Mouse (Mus musculus) urinary bladder, postnatal 25 days (tissue): ENCODE data around the gene BC024978.

Experiments used
- DNase-seq: peaks from one replicate; pipeline ENCODE4 v3.0.0; 2022; ENCODE audit warnings: low spot score

BC024978 gene

GRCm38 (mm10) chr7:27177942-27178323 lies 17.6 kb upstream of the BC024978 start:
- DNase-seq = no peak

DNA sequence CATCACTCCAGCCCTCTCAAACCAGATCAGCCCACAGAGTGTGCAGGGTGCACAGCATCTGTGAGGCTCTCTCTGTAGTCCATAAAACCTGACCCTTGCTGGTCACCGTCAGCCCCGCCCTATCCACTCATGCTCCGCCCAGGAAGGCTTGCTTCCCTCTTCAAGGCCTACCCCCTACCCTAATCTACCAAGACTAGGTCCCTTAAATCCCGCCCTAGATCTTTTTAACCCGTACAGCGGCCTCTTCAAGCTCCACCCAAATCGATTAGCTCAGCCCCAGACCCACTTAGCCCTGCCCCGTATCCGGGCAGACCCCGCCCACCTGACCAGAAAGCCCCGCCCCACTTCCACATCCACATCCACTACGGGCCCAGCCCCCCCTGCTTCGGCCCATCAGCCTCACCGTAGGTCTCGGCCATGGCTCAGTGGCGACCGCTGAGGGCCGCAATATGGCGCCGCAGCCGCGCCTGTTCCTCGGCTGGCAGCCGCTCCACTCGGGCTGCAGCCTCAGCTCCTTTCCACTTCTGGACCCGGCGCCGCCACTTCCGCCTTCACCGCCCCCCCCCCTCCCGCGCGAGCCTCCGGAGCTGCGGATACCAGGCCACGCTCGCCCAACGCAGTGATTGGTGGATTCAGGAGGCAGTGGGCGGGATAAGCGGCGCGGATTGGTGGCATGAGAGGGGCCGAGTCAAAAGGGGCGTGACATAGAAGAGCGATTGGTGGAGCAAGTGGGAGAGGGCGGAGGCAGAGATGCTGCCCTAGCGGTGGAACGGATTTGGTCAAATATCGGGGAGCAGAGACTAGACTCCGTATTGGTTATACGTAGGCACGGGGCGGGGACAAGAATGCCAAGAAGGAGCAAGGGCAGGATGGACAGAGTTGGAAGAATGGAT lies 17.0 kb upstream of the BC024978 start, which contains the start of gene Rab4b:
Rab4b (minus strand) TSS at position 573 of the 893 bp plus-strand sequence.
- DNase-seq = peak; percentile 94

GRCm38 (mm10) chr7:27179217-27179918 lies 16.2 kb upstream of the BC024978 start:
- no peak for DNase-seq

DNA sequence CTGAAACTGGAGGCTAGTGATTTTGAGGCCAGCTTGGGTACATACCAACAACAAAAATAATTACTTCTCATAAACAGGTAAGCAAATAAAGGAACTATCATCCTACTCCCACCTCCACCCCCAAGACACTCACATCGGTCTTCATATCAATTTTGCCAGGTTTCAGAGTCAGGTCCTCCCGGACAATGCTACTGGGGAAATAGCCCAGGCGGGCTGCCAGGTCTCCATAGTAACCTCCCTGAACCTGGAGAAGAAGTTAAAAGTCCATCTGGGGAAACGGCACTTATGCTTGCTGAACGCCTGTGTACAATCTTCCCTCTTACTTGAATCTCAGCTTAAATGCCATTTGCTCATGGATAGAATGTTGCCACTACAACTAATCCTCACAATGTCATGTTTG lies 15.5 kb upstream of the BC024978 start:
- no peak for DNase-seq

- DNase-seq = no peak
Observed at GRCm38 (mm10) chr7:27180837-27181695, 14.5 kb upstream of the BC024978 start, which contains the start of the genes Gm21983 and Mia. Gene Gm21983 (minus strand): TSS chr7:27181086. Gene Mia (minus strand): TSS chr7:27181157.

DNA sequence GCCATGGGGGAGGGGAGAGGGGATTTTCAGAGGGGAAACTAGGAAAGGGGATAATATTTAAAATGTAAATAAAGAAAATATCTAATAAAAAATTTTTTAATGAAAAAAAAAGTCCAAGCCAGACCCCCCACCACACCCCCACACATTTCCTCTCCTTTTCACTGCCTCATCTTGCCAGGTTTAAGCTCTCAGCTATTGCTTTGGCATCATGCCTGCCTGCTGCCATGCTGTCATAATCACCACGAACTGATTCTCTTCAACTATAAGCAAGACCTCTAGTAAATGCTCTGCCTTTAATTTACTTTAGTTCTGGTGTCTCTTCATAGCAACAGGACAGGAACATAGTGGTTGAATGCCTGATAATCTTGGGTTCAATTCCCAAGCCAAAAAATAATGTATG lies 13.1 kb upstream of the BC024978 start:
- no peak for DNase-seq

GRCm38 (mm10) chr7:27184964-27185363 lies 10.6 kb upstream of the BC024978 start:
- no peak for DNase-seq

- no peak for DNase-seq
Observed at GRCm38 (mm10) chr7:27185986-27186385, 9.6 kb upstream of the BC024978 start.

GRCm38 (mm10) chr7:27189271-27189931 lies 6.2 kb upstream of the BC024978 start:
- no peak for DNase-seq

- no peak for DNase-seq
Observed at GRCm38 (mm10) chr7:27192434-27192833, 3.1 kb upstream of the BC024978 start.

- DNase-seq = no peak
Observed at GRCm38 (mm10) chr7:27193731-27194130, 1.9 kb upstream of the BC024978 start.

DNA sequence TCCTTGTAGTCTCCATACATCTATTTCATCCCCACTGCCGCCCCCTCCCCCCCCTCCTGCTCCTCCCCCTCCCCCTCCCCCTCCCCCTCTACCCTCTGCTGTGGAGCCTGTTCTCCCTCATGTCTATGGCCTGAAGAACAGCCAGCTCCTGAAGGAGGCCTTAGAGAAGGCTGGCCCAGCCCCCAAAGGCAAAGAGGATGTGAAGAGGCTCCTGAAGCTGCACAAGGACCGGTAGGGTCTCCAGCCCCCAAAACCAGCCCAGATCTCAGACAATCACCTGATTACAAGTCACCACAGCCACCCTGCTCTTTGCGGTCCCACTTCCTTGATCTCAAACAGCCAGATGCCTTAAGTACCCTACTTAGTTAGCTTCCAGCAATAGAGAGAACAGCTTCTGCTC lies 1.6 kb downstream of the BC024978 start:
- DNase-seq = no peak

DNA sequence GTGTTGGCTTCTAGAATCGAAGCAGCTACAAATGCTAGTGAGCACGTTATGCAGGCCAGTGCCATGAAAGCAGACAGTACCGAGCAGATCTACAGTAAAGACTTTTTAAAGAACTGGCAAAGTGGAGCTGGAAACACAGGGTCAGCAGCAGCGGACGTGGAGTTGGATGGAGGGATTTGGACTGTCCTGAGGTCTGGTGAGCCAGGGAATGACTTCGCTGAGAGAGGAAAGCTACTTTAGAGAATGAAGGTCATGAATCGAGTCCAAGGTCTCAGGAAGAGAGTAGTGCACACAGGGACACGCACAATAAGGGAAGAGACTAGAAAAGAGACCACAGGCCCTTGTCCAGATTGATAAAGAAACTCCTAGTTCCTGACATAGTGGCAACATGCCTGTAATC lies 2.1 kb downstream of the BC024978 start:
- DNase-seq = no peak

- DNase-seq = no peak
Observed at GRCm38 (mm10) chr7:27198355-27198754, 2.8 kb downstream of the BC024978 start.

- DNase-seq = no peak
Observed at GRCm38 (mm10) chr7:27198779-27199178, 3.2 kb downstream of the BC024978 start.

DNA sequence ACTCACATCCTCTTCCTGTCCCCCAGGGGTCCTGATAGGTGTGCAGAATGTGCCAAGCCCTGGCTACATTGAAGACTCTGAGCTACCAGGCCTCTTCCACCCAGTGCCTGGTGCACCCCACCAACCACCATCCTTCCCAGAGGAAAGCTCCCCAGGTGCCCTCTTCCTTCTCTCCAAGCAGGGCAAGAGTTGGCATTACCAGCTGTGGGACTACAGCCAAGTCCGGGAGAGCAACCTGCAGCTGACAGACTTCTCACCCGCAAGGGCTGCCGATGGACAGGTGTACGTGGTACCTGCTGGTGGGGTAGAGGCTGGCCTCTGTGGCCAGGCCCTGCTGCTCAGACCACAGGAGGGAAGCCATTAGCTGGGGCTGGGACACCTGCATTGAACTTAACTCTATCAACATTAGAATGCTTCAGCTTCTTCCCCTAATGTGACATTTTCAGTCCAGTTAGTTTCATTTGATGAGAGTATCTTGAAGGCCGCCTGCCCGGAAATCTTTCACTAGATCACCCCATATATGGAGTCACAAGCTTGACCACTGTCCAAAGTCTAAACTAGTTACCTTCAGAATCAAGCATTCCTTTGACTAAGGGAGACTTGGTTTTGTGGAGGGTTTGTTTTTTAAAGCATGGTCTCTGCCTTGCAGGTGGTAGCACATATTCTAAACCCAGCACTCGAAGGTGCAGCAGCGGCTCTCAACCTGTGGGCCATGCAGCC lies 8.3 kb downstream of the BC024978 start:
- no peak for DNase-seq

DNA sequence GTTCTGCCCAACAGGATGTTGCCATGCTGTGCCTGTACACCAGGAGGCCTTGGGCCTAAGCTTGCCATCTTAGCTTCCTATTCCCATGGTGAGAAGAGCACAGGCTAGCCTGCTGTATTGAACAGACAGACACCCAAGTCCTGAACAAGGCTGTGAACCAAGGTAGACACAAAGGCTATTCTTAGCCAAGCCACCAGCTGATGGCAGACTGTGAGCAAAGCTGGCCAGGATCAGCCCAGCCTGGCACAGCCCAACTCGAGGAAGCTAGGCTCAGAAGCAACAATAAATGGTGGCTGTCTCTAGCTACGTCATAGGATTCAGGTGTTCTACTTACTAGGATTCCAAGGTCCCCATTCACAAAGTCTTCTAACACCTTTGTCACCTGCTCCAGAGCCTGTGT lies 17.0 kb downstream of the BC024978 start:
- DNase-seq = no peak

DNA sequence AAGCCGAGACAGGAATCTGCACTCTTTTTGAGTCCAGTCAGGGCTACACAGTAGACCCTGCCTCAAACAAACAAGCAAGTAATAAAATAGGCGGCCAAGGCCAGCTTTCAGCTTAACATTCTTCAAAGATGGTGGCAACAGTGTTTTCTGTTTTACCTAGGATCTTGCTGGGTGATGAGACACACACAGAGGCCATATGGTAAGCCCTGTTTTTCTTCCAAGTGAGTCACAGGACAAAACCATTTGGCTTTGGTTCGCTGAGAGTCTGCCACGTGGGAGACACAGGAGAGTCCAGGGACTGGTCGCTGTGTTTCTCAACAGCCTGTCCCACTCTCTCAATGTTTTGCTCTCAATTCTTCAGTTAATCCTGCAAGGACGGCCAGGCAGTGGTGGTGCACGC lies 23.0 kb downstream of the BC024978 start:
- DNase-seq = no peak

GRCm38 (mm10) chr7:27219937-27220336 lies 24.4 kb downstream of the BC024978 start:
- DNase-seq = no peak

- no peak for DNase-seq
Observed at GRCm38 (mm10) chr7:27221939-27222338, 26.4 kb downstream of the BC024978 start.

- DNase-seq = no peak
Observed at GRCm38 (mm10) chr7:27222538-27222937, 27.0 kb downstream of the BC024978 start.
